Mouse (Mus musculus) cerebral cortex, adult 2 months (tissue): ENCODE measurements around the gene Zfp619.

Source experiments
- WGBS: fragments of 180-500 bp; shearing (Covaris S2); methylation state at CpG from one replicate; pipeline ENCODE4 v1.1.7; 2018; 5-methylcytosine and 5-hydroxymethylcytosine counted together

Zfp619 gene

GRCm38 (mm10) chr7:39588471-39589041 lies 71.0 kb downstream of the Zfp619 start:
- under 1% methylated on average over 62 of the region's 62 CpGs for WGBS

- WGBS, result 52% methylated on average over 7 of the region's 7 CpGs
Observed at GRCm38 (mm10) chr7:39589044-39589443, 71.5 kb downstream of the Zfp619 start.
